Mouse (Mus musculus): Measurements from ENCODE around the gene Rassf1.

Rassf1 gene

GRCm38 (mm10) chr9:107581584-107581983 lies 30.2 kb downstream of the Rassf1 start:
- no peak for DNase-seq

- no peak for DNase-seq
These were observed 31.2 kb downstream of the Rassf1 start for GRCm38 (mm10) chr9:107582509-107583062.

- no peak for DNase-seq
These were observed 31.8 kb downstream of the Rassf1 start for GRCm38 (mm10) chr9:107583174-107583573.

DNA sequence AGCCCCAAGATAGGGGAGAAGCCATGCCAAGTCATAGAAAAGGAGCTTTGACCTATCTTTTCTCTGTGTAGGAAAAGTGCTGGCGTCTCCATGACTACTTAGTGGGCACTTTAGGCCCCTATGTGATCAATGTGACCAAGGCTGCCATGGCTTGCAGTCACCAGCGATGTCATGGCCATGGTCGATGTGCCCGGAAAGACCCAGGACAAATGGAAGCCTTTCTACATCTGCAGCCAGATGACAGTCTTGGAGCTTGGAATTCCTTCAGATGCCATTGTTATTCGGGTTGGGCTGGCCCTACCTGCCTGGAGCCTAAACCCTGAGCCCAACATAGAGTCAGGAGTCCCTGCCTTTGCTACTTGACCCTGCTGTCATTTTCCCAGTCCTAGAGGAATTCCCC lies 35.1 kb downstream of the Rassf1 start:
- DNase-seq, result no peak

- peak; percentile 99 for DNase-seq
These were observed 35.8 kb downstream of the Rassf1 start, which contains the start of gene Ifrd2 for GRCm38 (mm10) chr9:107586974-107587832. Gene Ifrd2, plus strand, starts transcription at chr9:107587642.

DNA sequence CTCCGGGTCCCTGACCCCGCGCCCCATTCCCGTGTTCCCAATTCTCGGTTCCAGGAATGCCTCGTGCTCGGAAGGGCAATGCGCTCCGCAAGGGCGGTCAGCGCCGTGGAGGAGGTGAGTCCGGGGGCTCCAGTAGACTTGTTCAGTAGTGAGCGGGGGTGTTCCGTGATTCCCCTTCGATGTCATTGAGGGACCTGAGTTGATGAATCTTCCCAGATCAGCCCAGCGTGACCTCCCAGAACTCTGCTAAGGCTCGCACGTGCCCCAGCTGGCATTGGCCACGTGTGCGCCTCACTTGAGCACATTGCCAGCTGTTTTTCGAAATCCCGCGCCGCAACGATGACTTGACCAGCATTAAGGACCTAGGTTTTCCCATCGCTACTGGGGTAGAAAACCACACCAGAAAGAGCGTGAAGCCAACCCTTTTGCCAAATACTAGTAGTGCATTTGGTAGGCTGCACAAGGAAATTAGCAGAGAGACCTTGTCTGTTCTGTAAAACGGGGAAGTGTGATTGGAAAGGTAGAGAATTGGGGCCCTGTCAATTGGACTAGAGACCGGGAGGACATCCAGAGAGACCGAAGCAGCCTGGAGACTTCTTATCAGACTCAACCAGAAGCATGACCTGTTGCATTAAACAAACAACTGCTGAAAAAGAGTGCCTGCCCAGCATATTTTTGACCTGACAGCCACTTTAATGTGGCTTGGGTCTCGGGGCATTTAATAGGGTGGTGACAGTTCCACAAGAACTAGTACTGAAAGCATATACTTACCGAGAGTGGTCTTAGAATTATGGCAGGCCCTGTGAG lies 36.7 kb downstream of the Rassf1 start:
- DNase-seq, result peak; percentile 68

DNA sequence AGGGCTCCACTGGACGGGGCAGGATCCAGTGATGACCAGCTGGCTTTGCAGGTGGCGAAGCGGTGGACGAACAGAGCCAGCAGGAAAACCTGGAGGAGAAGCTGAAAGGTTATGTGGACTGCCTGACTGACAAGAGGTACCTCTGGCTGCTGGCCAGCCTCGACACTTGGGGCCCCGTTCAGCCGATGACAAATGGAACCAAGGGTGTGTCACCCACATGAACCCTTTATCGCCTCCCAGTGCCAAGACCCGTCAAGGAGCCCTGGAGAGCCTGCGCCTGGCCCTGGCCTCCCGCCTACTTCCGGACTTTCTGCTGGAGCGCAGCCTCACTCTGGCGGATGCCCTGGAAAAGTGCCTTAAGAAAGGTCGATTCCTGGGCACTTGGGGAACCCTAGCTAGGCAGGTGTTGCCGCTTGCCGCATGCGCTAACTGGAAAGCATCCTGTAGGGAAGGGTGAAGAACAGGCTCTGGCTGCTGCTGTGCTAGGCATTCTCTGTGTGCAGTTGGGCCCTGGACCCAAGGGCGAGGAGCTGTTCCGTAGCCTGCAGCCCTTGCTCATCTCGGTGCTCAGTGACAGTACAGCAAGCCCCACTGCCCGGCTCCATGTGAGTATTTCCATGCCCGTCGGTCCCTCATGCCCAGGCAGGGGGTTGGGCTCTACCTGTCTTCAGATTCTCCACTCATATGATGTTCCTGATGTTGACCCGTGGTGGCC lies 38.9 kb downstream of the Rassf1 start:
- DNase-seq, result no peak

GRCm38 (mm10) chr9:107590773-107591060 lies 39.4 kb downstream of the Rassf1 start:
- no peak for DNase-seq

DNA sequence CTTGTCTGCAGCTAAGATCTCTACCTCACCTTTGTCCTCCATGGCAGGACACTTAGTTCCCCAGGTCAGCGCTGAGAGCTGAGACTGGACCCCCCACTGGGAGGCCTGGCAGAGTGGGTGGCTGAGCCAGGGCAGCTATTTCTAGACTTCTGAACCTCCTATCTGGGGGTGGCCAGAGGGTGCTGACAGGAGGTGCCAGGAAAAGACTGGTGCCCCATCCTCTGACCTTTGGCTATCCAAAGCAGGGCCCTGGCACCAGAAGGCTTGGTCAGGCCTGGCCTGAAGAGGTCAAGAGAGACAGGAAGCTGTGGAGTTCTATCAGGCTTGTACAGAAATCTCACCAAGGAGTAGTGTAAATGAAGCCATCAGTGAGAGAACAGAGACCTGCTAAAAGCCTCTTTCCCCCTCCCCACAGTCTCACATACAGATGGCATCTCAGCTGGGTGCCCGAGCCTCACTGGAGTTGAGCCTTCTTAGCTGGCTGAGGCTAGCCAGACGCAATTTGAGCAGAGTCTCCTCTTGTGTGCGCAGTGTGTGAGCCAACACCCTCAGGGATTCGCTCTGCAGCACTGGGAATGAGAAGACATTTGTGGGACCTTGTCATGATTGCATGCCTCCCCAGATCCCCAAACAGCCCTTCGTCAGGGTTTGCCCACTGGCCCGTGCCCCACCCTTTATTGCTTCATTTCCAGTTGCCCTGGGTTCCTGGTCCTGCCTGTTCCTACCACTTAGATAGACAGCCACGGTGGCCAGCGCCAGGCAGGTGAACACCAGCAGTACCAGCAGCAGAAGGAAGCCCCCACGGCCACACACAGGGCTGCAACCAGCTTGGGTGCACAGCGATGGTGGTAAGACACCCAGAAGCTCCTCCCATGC lies 42.0 kb downstream of the Rassf1 start:
- DNase-seq, result no peak

DNA sequence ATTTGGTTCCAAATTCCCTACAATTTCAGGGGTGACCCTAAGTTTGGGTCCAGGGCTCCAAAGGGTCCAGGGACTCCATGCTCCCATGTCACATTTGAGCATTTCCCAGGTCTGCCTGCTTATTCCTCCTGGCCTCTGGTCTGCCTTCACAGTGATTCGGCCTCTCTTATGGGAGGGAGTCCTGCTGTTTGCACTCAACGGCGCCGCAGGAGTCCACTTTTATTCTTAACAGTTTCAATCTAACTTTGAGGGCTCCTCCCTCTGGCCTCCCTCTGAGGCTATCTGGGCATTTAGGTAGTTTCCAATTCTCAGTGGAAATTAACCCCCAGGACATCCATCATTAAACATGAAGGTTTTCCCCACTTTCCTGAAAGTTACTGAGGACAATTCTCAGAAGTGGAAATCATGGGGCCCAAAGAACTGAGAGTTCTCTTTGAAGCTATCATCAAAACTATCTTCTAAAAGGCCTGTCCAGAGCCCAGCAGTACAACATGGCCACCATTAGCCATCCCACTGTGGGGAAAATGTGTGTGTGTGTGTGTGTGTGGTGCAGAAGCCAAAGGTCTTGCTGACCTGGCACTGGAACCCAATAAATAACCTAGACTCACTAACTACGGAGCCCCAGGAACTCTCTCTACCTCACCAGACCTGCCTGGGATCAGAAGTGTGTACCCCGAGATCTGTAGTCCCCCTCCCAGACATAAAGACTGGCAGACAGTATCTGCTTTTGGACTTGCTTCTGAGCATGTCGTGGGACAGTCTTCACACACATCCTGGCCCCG lies 43.1 kb downstream of the Rassf1 start:
- no peak for DNase-seq

DNA sequence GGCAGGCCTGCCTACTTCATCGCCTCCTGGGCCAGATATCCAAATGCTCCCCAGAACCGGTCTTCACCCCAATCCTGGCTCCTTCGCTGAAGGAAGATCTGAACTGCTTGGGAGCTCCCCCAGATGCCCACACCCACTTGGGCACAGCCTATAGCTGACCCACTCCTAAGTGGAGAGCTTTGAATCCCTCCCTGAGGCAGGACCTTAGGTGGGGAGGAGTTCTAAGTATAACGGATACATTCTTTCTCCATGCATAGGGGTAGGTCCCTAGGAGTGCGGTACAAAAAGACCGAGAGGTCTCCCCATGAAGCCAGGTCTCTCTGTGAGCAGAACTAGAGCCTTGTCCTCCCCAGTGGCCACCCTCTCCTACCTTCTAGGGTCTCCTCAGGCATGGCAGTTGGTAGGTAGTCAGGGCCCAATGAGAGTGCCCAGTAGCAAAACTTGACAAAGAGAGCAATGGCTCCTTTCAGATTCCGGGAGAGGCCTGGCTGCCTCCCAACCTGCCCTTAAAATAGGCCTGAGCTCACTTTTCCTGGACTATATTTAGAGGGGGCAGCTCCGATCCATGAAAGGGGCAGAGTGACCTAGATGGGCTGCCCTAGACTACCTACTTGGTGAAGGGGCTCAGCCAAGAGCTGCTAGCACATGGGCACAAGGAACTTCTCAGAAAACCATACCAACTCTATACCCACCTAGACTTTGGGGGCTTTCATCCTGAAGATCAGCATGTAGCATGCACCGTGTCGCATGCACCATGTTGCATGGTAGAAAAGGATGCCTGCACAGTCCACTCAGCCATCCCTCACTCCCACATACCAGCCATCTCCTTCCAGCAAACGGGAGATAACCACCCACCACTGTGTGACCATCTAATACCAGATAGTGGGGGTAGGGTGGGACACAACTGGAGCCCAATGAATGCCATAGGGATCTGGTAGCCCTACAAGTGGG lies 45.5 kb downstream of the Rassf1 start:
- DNase-seq, result no peak

- no peak for DNase-seq
These were observed 47.0 kb downstream of the Rassf1 start for GRCm38 (mm10) chr9:107598385-107598784.

DNA sequence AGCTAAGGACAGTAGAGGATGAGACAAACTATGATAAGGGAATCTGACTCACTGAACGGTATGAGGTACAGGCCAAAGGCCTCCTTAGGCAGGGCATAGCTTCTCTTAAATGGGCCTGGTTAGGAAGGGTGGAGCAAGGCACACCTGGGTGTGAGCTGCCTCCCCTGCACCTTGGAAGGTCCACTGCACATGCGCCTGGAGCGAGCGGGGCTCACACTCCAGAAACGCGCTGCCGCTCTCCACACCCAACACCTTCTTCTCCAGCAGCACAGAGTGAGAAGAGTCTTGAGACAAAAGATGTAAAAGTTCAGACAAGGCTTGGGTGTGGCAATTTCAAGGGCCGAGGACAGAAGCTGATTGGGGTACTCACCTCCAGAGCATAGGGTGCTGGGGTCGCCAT lies 48.1 kb downstream of the Rassf1 start:
- no peak for DNase-seq

DNA sequence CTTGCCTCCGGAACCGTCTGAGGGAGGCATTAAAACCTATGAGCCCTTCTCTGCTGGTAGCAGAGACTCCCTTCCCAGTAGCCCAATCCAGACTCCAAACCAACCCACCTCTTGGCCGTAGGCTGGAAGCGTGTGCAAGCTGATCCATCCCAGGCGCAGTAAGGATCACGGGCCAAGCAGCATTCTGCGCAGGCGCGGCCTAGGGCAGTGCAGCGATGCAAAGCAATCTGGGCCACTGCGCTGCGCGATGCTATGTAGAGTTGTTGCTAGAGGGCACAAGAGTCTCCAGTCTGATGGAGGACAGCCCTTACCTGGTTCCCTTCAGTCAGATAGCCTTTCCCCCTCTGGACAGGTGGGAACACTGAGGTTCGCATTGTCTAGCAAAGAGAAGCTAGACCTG lies 48.5 kb downstream of the Rassf1 start:
- DNase-seq, result no peak

DNA sequence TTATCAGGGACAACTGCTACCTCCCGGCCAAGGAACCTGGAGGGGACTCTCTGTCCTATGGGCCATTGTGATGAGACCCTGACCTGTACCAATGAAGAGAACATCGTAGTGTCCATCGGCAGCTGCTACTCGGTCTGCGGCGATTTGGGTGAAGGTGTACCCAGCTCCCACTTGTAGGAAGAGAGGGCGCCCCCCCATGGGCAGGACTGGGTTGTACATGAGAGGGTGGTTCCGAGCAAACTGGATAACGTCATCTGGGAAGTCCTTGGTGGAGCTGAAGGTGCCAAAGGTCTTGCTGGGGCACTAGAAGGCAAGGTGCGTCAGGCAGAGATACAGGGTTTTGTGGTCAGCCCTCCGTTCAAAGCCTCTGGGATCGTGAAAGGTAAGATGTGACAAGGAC lies 49.4 kb downstream of the Rassf1 start:
- DNase-seq, result no peak

- DNase-seq, result no peak
These were observed 49.9 kb downstream of the Rassf1 start for GRCm38 (mm10) chr9:107601275-107601674.

- peak; percentile 91 for DNase-seq
These were observed 50.8 kb downstream of the Rassf1 start for GRCm38 (mm10) chr9:107602068-107602648.

GRCm38 (mm10) chr9:107603251-107603650 lies 51.9 kb downstream of the Rassf1 start:
- DNase-seq, result no peak

DNA sequence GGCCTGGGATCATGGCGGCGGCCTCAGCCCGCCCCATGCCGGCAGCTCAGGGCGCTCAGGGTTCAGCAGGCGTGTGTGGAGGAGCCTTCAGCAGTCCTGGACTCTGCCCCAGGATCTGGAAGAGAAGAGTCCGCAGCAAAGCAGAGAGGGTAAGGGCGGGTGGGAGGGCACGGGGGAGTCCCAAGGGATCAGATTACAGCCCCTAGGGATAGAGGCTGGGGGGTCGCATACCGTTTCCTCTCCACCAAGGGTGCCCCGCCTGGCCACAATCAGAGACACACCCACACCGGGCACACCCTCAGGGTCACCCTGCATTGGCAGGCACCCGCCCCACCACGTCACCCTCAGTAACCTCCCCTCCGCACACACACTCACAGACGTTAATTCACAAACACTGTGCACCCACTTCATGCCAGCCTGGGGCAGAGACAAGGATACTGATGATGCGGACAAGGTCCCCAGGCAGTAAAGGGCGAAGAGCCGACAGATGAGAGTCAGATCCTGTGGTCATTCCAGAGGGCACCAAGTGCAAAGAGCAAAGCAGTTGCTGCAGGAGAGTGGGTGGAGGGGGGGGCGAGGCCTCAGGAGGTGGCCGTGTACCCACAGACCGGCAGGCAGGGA lies 53.8 kb downstream of the Rassf1 start:
- DNase-seq, result no peak

Measured in embryo, embryonic 11 days (tissue).